Mouse (Mus musculus) hindbrain, embryonic 12.5 days (tissue): Measurements from ENCODE around the gene Lekr1. TPM values are rescaled to one million over a fixed set of nuclear protein-coding genes. Genes with fewer than 3 reads are reported as not detected.

Source experiments
- ATAC-seq: fragments of 200-750 bp; cut with Nextera tagmentation; 2 replicates; pipeline ENCODE4 v1.8.0; 2017; ENCODE audit warnings: moderate TSS enrichment; ENCODE audit not compliant: low FRiP score
- H3K27ac ChIP-seq: fragments of 300-500 bp; sonication (generic); 2 replicates; pipeline ENCODE4 v1.5.1; 2016; ENCODE audit warnings: mild to moderate bottlenecking
- H3K27me3 ChIP-seq: fragments of 300-500 bp; sonication (generic); 2 replicates; pipeline ENCODE4 v1.6.1; 2016; ENCODE audit warnings: mild to moderate bottlenecking
- H3K36me3 ChIP-seq: fragments of 300-500 bp; sonication (generic); 2 replicates; pipeline ENCODE4 v1.6.1; 2016; ENCODE audit warnings: mild to moderate bottlenecking
- H3K4me1 ChIP-seq: fragments of 300-500 bp; sonication (generic); 2 replicates; pipeline ENCODE4 v1.6.1; 2016
- H3K4me2 ChIP-seq: fragments of 300-500 bp; sonication (generic); replicated peaks from 2 replicates; pipeline ENCODE4 v1.6.1; 2016; ENCODE audit warnings: mild to moderate bottlenecking
- H3K4me3 ChIP-seq: fragments of 300-500 bp; sonication (generic); 2 replicates; pipeline ENCODE4 v1.5.1; 2016; ENCODE audit warnings: mild to moderate bottlenecking
- H3K9ac ChIP-seq: fragments of 300-500 bp; sonication (generic); 2 replicates; pipeline ENCODE4 v1.6.1; 2016; ENCODE audit warnings: mild to moderate bottlenecking, moderate library complexity
- H3K9me3 ChIP-seq: fragments of 300-500 bp; sonication (generic); replicated peaks from 2 replicates; pipeline ENCODE4 v1.6.1; 2016; ENCODE audit warnings: mild to moderate bottlenecking
- WGBS: fragments of 180-500 bp; shearing (Covaris S2); methylation state at CpG from one replicate; pipeline ENCODE4 v1.1.7; 2016; 5-methylcytosine and 5-hydroxymethylcytosine counted together
- polyA plus RNA-seq: library from polyadenylated mRNA; unstranded; fragments of >200 nt; fragmentation: Nextera tagmentation; extraction: Ambion mirVana; gene quantifications from 2 replicates; pipeline ENCODE4 v1.2.1, GENCODE M21; 2016

Gene Lekr1
- polyA plus RNA-seq, 1 experiment from 2014 or later, result 7.6 TPM

DNA sequence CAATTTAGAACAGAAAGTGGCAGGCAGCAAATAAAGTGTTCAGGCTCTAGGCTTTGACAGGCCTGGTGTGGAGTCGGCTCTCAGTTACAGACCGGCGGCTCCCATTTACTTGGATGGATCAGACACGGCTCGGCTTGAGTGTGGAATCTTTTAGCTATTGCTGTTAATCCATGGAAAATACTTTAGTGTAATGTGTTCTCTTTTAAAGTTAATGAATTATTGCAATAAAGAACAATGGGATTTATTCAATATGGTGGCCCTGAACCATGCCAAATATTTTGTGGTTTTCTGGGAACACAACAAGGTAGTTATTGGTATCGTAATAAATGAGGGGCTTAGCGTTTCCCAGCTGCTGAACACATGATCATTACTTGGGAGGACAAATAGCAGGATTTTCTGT, 28.7 kb upstream of the Lekr1 start:
- 70% methylated on average over 7 of the region's 7 CpGs for WGBS
- no peak overlapping the region for H3K9ac ChIP-seq
- no peak for ATAC-seq
- no peaks in the 10 kb centered on the region for H3K27me3 ChIP-seq
- H3K36me3 ChIP-seq, result no peaks in the 10 kb centered on the region
- H3K9me3 ChIP-seq, result no peaks in the 10 kb centered on the region
- H3K4me3 ChIP-seq, result no peak overlapping the region
- no peak overlapping the region for H3K4me2 ChIP-seq
- no peak overlapping the region for H3K27ac ChIP-seq
- H3K4me1 ChIP-seq, result 0 out of 2 replicates have a peak, but pooled peaks cover 2% of the 10 kb centered on the region

- H3K27ac ChIP-seq, result no peak overlapping the region
- 94% methylated on average over 11 of the region's 11 CpGs for WGBS
- no peak overlapping the region for H3K4me3 ChIP-seq
- no peak overlapping the region for H3K4me2 ChIP-seq
- no peak for ATAC-seq
- H3K27me3 ChIP-seq, result no peaks in the 10 kb centered on the region
- H3K4me1 ChIP-seq, result 0 out of 2 replicates have a peak, but pooled peaks cover 2% of the 10 kb centered on the region
- no peak overlapping the region for H3K9ac ChIP-seq
- H3K36me3 ChIP-seq, result no peaks in the 10 kb centered on the region
- no peaks in the 10 kb centered on the region for H3K9me3 ChIP-seq
These were observed 27.1 kb upstream of the Lekr1 start for GRCm38 (mm10) chr3:65638896-65639295.

GRCm38 (mm10) chr3:65639454-65640014, 26.5 kb upstream of the Lekr1 start:
- Histone ChIP-seq H3K9ac (no peak overlapping the region), H3K4me2 (no peak overlapping the region), H3K27me3 (no peaks in the 10 kb centered on the region), H3K27ac (no peak overlapping the region), H3K4me3 (no peak overlapping the region), H3K36me3 (no peaks in the 10 kb centered on the region), H3K4me1 (0 out of 2 replicates have a peak, but pooled peaks cover 2% of the 10 kb centered on the region), H3K9me3 (no peaks in the 10 kb centered on the region)
- no peak for ATAC-seq
- WGBS, result 68% methylated on average over 5 of the region's 5 CpGs

- no peak overlapping the region for H3K27ac ChIP-seq
- WGBS, result 80% methylated on average over 2 of the region's 2 CpGs
- no peaks in the 10 kb centered on the region for H3K27me3 ChIP-seq
- H3K36me3 ChIP-seq, result no peaks in the 10 kb centered on the region
- no peak overlapping the region for H3K4me3 ChIP-seq
- H3K4me2 ChIP-seq, result no peak overlapping the region
- H3K9me3 ChIP-seq, result no peaks in the 10 kb centered on the region
- no peak for ATAC-seq
- no peak overlapping the region for H3K9ac ChIP-seq
- no peaks in the 10 kb centered on the region for H3K4me1 ChIP-seq
These were observed 23.1 kb upstream of the Lekr1 start for GRCm38 (mm10) chr3:65642959-65643358.

DNA sequence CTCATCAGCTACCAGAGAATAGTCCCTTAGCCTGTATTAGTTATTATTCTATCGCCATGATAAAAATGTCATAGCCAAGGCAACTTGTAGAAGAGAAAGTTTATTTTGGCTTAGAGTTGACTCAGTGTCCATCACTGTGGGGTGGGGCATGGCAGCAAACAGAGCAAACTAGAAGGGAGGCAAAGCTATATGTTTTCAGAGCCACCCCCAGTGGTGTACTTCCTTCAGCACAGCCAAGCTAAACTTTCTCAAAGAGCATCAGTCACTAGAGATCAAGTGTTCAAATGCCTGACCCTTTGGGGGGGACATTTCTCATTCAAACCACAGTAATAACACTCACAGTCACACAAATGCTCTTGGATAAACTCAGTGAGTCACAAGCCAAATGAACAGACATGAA, 22.4 kb upstream of the Lekr1 start:
- Histone ChIP-seq H3K9ac (no peak overlapping the region), H3K4me3 (no peak overlapping the region), H3K9me3 (no peaks in the 10 kb centered on the region), H3K4me2 (no peak overlapping the region), H3K27ac (no peak overlapping the region), H3K4me1 (no peaks in the 10 kb centered on the region), H3K27me3 (no peaks in the 10 kb centered on the region), H3K36me3 (no peaks in the 10 kb centered on the region)
- 81% methylated on average over 1 of the region's 1 CpGs for WGBS
- no peak for ATAC-seq

DNA sequence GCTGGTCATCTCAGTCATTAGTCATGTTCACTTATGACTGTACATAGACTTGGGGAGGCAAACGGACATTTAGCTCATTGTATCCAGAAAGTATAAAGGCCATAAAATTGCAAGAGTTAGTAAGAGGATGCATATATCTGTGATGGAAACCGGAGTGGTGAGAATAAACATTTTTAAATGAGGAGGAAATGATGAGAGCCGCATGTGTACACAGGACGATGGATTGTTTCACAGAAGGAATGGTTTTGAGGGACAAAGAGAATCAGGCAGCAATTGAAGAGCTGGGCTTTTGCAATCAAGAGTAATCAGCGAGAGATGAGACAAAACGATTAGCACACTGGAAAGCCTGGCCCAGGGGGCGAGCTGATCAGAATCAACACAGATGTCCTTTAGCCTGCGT, 18.4 kb upstream of the Lekr1 start:
- no peak for ATAC-seq
- WGBS, result 82% methylated on average over 8 of the region's 8 CpGs
- no peak overlapping the region for H3K9ac ChIP-seq
- no peaks in the 10 kb centered on the region for H3K36me3 ChIP-seq
- no peak overlapping the region for H3K4me2 ChIP-seq
- no peaks in the 10 kb centered on the region for H3K27me3 ChIP-seq
- no peaks in the 10 kb centered on the region for H3K9me3 ChIP-seq
- H3K4me1 ChIP-seq, result no peaks in the 10 kb centered on the region
- H3K27ac ChIP-seq, result no peak overlapping the region
- H3K4me3 ChIP-seq, result no peak overlapping the region

DNA sequence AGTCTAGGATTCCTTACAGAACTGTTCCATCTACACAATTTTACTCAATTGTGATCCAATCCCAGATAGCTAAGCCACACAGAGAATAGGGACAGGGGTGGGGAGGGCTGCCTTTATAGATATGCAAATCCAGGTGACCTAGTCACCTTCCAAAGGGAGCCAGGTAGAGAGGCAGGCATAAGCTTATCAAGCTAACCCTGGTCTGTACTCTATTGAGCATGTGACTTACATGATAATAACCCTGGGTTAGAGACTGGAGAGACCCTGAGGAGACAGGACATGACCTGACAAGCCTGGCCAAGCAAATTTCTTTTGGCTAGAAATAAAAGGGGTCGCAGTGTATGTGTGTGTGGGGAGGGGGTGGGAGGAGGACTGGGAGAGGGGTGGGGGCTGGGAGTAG, 17.1 kb upstream of the Lekr1 start:
- Histone ChIP-seq H3K36me3 (no peaks in the 10 kb centered on the region), H3K4me2 (no peak overlapping the region), H3K9me3 (no peaks in the 10 kb centered on the region), H3K4me3 (no peak overlapping the region), H3K27me3 (no peaks in the 10 kb centered on the region), H3K27ac (no peak overlapping the region), H3K4me1 (no peaks in the 10 kb centered on the region), H3K9ac (no peak overlapping the region)
- 31% methylated on average over 1 of the region's 1 CpGs for WGBS
- ATAC-seq, result no peak

DNA sequence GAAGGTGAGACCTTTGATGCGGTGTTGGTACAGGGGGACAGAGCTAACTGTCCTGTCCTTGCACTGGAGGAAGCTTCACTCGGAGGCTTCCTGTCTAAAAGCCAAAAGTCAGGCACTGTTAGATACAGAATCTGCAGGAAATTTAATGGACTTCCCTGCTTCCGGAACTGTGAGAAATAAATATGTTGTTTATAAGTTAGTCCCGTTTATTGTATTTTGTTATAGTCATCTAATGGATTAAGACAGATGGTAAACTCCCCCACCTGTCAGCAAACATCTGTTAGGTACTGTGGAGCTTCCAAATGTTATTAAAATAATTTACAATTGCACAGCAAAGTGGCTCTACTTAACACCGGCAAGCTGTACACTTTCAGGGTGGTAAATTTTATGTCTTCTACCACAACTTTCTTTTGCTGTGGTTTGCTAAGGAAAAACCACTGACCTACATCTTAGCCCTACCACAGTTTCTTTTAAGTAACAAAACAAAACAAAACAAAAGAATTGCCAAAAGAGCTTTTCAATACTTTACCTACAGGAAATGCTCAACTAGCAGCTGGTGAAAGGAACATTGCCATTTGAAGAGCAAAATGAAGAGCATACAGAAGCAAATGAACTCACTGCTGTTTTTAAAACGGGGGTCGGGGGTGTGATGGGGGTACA, 15.7 kb upstream of the Lekr1 start:
- no peak for ATAC-seq
- H3K9me3 ChIP-seq, result no peaks in the 10 kb centered on the region
- no peak overlapping the region for H3K4me2 ChIP-seq
- H3K4me1 ChIP-seq, result no peaks in the 10 kb centered on the region
- no peak overlapping the region for H3K9ac ChIP-seq
- no peaks in the 10 kb centered on the region for H3K27me3 ChIP-seq
- H3K27ac ChIP-seq, result no peak overlapping the region
- 61% methylated on average over 7 of the region's 7 CpGs for WGBS
- H3K36me3 ChIP-seq, result no peaks in the 10 kb centered on the region
- no peak overlapping the region for H3K4me3 ChIP-seq

DNA sequence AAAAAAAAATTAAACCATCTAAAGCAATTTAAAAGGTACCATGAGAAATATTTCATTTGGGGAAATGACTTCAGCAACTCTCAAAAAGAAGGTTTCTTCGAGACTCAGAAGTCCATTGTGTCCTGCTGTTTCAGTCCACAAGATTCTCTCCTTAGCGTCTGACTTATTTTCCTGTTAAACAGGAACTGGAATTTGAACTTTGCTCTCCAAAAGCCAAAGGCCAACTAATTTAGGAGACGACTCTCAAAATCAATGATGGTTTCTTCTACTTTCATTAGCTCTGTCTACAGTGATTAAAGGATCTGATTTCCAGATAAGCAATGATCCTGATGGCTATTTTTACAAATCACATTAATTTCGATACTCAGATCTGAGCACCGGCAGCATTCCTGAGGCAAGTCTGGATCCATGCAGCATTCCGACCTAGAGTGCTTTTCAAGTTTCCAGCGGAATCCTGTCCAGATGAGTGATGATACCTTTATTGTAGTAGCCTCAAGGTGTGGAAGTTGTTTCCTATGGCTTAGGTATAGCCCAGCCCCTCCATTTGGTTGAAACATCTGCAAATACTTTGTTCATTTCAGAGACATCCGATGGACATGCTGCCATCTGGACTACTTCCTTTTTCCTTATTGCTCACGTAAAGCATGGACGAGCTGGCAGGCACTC, 11.4 kb upstream of the Lekr1 start:
- Histone ChIP-seq H3K9me3 (no peaks in the 10 kb centered on the region), H3K4me2 (no peak overlapping the region), H3K4me3 (no peak overlapping the region), H3K27ac (no peak overlapping the region), H3K4me1 (peaks cover 17% of the 10 kb centered on the region), H3K36me3 (no peaks in the 10 kb centered on the region), H3K27me3 (0 out of 2 replicates have a peak, but pooled peaks cover 4% of the 10 kb centered on the region), H3K9ac (no peak overlapping the region)
- 58% methylated on average over 10 of the region's 10 CpGs for WGBS
- no peak for ATAC-seq

DNA sequence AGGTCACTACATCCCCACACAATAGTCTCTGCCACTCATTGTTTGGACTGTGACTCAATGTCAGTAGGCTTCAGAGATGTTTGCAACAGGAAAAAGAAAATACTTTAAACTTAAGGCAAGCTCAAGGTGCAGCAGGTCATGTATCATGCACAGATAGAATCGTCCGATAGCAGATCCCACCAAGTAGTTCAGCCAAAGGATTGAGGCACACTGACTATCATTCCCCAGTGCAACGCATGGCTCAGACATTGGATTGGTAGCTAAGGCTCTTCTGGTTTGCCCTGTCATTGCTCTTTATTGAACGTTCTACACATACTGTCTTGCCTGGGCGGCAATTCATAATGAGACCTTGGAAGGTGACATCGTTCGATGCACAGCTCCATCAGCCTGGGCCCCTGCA, 9.6 kb upstream of the Lekr1 start:
- no peaks in the 10 kb centered on the region for H3K9me3 ChIP-seq
- 48% methylated on average over 7 of the region's 7 CpGs for WGBS
- H3K27me3 ChIP-seq, result peaks cover 8% of the 10 kb centered on the region; the same call in 1 of the 2 replicates
- 0 out of 2 replicates have a peak overlapping the region, but pooled peaks have one; percentile 90 for H3K4me2 ChIP-seq
- H3K27ac ChIP-seq, result peak overlapping the region; percentile 0; the same call in 1 of the 2 replicates
- H3K9ac ChIP-seq, result no peak overlapping the region
- no peaks in the 10 kb centered on the region for H3K36me3 ChIP-seq
- no peak for ATAC-seq
- peaks cover 17% of the 10 kb centered on the region for H3K4me1 ChIP-seq
- H3K4me3 ChIP-seq, result no peak overlapping the region

- peaks cover 17% of the 10 kb centered on the region for H3K4me1 ChIP-seq
- ATAC-seq, result no peak
These were observed 8.9 kb upstream of the Lekr1 start for GRCm38 (mm10) chr3:65656902-65657660.

DNA sequence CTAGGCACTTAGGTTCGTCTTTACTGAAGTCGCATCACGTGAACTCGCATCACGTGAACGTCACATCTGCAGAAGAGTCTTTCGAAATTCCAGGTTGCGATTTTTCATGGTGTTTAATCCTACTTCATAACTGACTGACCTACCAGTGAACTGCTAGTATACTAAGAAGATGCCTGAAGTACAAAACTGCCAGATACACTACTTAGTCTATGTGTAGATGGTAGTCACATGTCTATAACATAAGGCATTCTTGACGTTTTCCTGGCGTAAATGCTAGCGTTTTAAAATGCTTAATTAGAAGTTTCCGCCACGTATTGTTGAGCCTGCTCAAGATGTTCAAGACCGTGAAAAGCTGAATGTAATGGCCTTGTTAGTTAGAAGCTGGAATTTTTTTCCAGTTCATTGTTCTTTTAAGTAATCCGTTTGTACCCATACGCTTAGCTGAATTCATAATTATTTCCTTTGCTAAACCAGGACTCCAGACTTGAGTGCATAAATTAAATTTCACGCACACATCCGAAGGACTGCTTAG, 7.9 kb upstream of the Lekr1 start:
- 5% methylated on average over 18 of the region's 18 CpGs for WGBS
- peak overlapping the region; percentile 90 for H3K4me2 ChIP-seq
- peak; percentile 39 for ATAC-seq
- H3K9me3 ChIP-seq, result no peaks in the 10 kb centered on the region
- H3K4me3 ChIP-seq, result peak overlapping the region; percentile 53
- H3K4me1 ChIP-seq, result peaks cover 17% of the 10 kb centered on the region
- no peak overlapping the region for H3K27ac ChIP-seq
- peaks cover 8% of the 10 kb centered on the region; the same call in 1 of the 2 replicates for H3K27me3 ChIP-seq
- no peaks in the 10 kb centered on the region for H3K36me3 ChIP-seq
- peak overlapping the region; percentile 72; the same call in 1 of the 2 replicates for H3K9ac ChIP-seq

More at GRCm38 (mm10) chr3:65656902-65657660, 8.9 kb upstream of the Lekr1 start:
- Histone ChIP-seq H3K9ac (no peak overlapping the region), H3K36me3 (no peaks in the 10 kb centered on the region), H3K9me3 (no peaks in the 10 kb centered on the region), H3K27me3 (peaks cover 8% of the 10 kb centered on the region; the same call in 1 of the 2 replicates), H3K4me3 (no peak overlapping the region), H3K4me2 (0 out of 2 replicates have a peak overlapping the region, but pooled peaks have one; percentile 90), H3K27ac (peak overlapping the region; percentile 0; the same call in 1 of the 2 replicates)
- 17% methylated on average over 12 of the region's 12 CpGs for whole genome bisulfite sequencing
